ENCODE assay signal across 8 mouse cellular contexts in genomic region chr17:45403207-45403606, GRCm38 (mm10). TPM values are rescaled to one million over a fixed set of nuclear protein-coding genes. Genes with fewer than 3 reads are reported as not detected.
DNase-seq lines count a peak whose midpoint lies in the region; ATAC-seq and TF ChIP-seq lines count a peak whose summit lies in the region.

No protein-coding gene starts in this region.

- no peak overlapping the region for H3K9ac ChIP-seq in kidney, embryonic 15.5 days
- H3K9ac ChIP-seq in lung, postnatal 0 days (replicated peaks; ENCODE audit: low read depth): no peak overlapping the region

- TF ChIP-seq EP300 in lung, postnatal 0 days (IDR thresholded peaks at IDR 0.05): no peak

- peak; percentile 74 for TF ChIP-seq CTCF in lung, postnatal 0 days (IDR thresholded peaks at IDR 0.05)

- 0 out of 2 replicates have a peak, but pooled peaks cover 7% of the 10 kb centered on the region for H3K4me1 ChIP-seq in kidney, embryonic 15.5 days
- no peaks in the 10 kb centered on the region for H3K4me1 ChIP-seq in lung, postnatal 0 days (ENCODE audit: insufficient read depth, low read depth, low read length)

- peak; percentile 54 for DNase-seq in gastrocnemius, adult 18-20 months (ENCODE audit: low spot score)
- DNase-seq in gastrocnemius, adult 8-10 months (ENCODE audit: low spot score in 2 of 2): no peak
- peak; percentile 59 to 63 for DNase-seq in B cell, adult 2 months
- peak; percentile 77 for DNase-seq in brain, adult 2 months (ENCODE audit: low read depth, low spot score)
- DNase-seq in lung, postnatal 0 days (ENCODE audit: low spot score): peak; percentile 68
- DNase-seq in right cerebral cortex, postnatal 4 days: peak; percentile 65

- no peaks in the 10 kb centered on the region for H3K27me3 ChIP-seq in kidney, embryonic 15.5 days
- no peaks in the 10 kb centered on the region for H3K27me3 ChIP-seq in lung, postnatal 0 days (replicated peaks; ENCODE audit: insufficient read depth, low read length)

- H3K36me3 ChIP-seq in kidney, embryonic 15.5 days: peaks cover 81% of the 10 kb centered on the region
- H3K36me3 ChIP-seq in lung, postnatal 0 days (ENCODE audit: insufficient read depth, low read length): peaks cover 9% of the 10 kb centered on the region

- ATAC-seq in erythroblast, adult 5-6 weeks (replicated peaks; ENCODE audit: low FRiP score, poor library complexity, severe bottlenecking): peak; percentile 84
- ATAC-seq in kidney, embryonic 15.5 days (replicated peaks; ENCODE audit: low FRiP score): no peak
- ATAC-seq in lung, postnatal 0 days: no peak

- no peak overlapping the region for H3K4me2 ChIP-seq in kidney, embryonic 15.5 days
- H3K4me2 ChIP-seq in lung, postnatal 0 days (replicated peaks; ENCODE audit: low read depth, low read length): no peak overlapping the region

- H3K9me3 ChIP-seq in kidney, embryonic 15.5 days (replicated peaks): no peaks in the 10 kb centered on the region
- H3K9me3 ChIP-seq in lung, postnatal 0 days (ENCODE audit: low read length): no peaks in the 10 kb centered on the region

- no peak overlapping the region for H3K4me3 ChIP-seq in kidney, embryonic 15.5 days (replicated peaks)
- no peak overlapping the region for H3K4me3 ChIP-seq in lung, postnatal 0 days (ENCODE audit: low read depth, low read length)

- WGBS in kidney, embryonic 15.5 days: 9% methylated on average over 3 of the region's 3 CpGs
- WGBS in lung, postnatal 0 days: 7% methylated on average over 3 of the region's 3 CpGs

- H3K27ac ChIP-seq in kidney, embryonic 15.5 days: peak overlapping the region; percentile 45; the same call in 1 of the 2 replicates
- H3K27ac ChIP-seq in lung, postnatal 0 days (ENCODE audit: low read length): no peak overlapping the region

RNA-seq across cellular contexts. Expression of gene Cdc5l, which starts 30.3 kb away (rescaled TPM):
- 10 to 100 TPM; 37.2 to 38.9 TPM for total RNA-seq in gastrocnemius, adult 18-20 months (2021)
- total RNA-seq in gastrocnemius, adult 8-10 months (2022): 10 to 100 TPM; 31.4 to 38.9 (median 37.5) TPM
- 24.5 and 31.5 TPM in 2 replicates for total RNA-seq in erythroblast, adult 5-6 weeks (2015; ENCODE audit: low replicate concordance)
- 61.2 and 66.1 TPM in 2 replicates for total RNA-seq in erythroblast, adult 5-6 weeks (2017; ENCODE audit: low replicate concordance)
- 67.0 and 67.6 TPM in 2 replicates for polyA plus RNA-seq in kidney, embryonic 15.5 days (2015; fragmentation: Nextera tagmentation; extraction: Ambion mirVana)
- polyA plus RNA-seq in lung, postnatal 0 days (2015; fragmentation: Nextera tagmentation; extraction: Ambion mirVana): 30.3 and 37.8 TPM in 2 replicates

Comparison
In these comparisons a context has a peak if more than half of its experiments do, and no peak if none do; other contexts are left out.
1. DNase-seq: peak in gastrocnemius, adult 18-20 months (single experiment), B cell, adult 2 months (2 of 2), brain, adult 2 months (single experiment), lung, postnatal 0 days (single experiment) and right cerebral cortex, postnatal 4 days (single experiment); none in gastrocnemius, adult 8-10 months (0 of 2).